Mouse (Mus musculus): ENCODE results near the gene Taldo1.
A peak's percentile ranks its signal among the peaks of the same experiment; 100 is the strongest.

Gene Taldo1

DNA sequence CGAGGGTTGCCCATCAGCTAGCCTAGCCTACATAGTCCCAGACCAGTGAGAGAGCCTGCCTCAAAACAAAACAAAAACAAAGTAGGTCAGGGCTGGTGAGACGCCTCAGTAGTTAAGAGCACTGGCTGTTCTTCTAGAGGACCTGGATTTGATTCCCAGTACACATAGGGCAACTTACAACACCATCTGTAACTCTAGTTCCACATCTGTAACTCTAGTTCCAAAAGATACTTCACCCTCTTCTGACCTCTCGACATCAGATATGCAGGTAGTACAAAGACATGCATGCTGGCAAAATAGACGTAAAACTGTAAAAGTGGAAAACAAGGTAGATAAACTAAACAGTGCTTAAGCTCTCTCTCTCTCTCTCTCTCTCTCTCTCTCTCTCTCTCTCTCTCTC, 31.8 kb downstream of the Taldo1 start:
- no peak for DNase-seq (ENCODE audit: low read depth)

DNA sequence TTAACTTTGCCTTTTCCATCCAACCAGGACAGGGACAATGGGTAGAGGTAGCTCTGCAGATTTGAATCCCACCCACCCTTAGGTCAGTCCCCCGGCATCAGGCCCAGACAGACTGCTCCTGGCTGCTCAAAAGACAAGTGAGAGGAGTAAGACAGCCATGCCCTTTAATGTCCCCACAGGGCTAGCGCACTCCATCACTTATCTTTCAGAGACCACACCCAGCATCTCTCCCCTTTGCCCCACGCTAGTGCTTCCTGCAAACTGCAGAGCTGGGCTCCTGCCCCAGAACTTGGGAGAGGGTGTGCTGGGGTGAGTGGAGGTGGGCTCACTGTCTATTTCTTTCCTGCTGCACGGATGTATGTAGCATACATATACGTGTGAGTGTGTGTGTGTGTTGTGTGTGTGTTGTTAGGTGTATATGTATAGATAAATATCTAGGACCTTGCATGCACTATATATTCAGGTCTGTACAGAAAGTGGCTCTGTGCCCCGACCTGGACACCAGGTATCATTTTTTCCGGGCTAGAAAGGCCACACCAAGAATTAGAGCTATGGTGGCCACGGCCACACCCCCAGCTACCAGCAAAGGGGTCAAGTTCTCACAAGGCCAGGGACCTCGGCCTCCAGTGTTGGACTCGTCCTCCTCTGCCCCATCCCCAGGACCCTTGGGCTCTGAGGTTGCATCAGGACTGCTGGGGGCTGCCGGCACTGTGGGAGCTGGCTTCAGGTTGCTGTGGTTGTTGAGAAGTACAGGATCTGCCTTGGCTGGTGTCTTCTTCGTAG, 35.1 kb downstream of the Taldo1 start:
- no peak for DNase-seq (ENCODE audit: low read depth)

DNA sequence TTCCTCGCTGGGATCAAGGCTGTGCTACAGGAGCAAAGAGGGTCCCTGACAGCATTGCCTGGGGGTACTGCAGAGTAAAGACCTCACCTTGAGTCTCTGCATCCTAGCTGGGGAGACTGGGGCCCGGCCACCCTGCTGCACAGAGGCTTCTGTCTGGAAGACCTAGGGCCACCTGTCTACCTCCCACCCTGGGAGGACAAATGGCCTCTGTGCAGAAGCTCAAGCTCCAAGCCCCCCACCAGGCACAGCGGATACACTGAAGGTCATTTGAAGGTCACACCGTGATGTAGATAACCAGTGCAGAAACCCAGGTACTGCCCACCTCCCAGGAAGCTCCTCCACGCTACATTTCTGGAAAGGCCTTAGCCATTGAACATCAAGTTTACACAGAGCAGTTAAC, 36.7 kb downstream of the Taldo1 start:
- no peak for DNase-seq (ENCODE audit: low read depth)

DNA sequence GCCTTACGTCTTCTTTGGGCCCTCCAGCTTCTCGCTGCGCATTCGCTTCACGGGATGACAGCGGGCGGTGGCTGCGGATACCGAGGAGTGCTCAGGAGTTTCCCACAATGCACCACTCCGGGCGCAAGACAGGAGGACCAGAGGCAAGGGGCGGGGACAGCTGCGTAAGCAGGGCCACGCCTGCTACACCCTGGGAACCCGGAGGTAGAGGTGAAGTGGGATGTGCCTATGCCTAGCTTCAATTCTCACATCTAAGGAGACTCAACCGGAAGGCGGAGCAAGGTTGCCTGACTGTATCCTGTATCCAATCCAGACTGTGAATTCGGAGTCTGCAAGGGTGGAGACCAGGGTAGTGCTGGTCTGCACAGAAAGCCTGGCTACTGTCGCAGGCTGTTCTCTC, 37.3 kb downstream of the Taldo1 start, which contains the start of gene Cend1:
Gene Cend1, minus strand, starts transcription at position 182 of the 400 bp plus-strand sequence.
- DNase-seq (ENCODE audit: low read depth), result no peak

DNA sequence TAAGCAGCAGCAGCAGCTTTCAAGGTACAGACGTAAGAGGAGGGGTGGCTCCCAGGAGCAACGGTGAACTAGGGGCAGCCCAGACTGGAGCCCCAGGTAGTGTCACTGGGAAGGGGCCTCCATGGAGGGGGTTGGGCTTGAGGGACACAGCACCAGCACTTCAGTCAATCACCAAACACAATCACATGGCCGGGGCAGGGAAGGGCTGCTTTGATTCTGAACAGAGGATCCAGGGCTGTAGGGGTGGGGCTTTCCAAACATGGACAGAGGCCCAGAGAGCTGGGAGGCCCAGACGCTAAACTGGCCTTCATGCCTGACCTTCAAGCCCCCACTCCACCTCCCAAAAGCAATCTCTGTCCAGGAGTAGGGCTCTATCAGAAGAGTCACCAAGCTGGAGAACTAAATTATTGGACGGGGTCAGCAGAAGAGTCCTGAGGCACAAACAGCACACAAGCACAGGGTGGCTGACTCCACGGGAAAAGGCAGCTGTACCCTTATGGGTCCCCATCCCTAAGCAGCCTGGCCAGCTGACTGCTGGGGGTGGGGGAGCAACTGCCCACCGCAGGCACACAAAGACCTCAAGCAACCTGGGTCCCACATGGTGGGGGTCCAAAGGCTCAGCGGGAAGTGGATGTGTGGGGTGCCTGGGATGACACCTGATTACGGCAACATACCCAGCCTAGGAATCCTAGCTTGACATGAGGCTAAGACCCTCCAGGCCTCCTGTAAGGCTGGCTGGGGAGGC, 38.0 kb downstream of the Taldo1 start:
- DNase-seq (ENCODE audit: low read depth), result no peak

DNA sequence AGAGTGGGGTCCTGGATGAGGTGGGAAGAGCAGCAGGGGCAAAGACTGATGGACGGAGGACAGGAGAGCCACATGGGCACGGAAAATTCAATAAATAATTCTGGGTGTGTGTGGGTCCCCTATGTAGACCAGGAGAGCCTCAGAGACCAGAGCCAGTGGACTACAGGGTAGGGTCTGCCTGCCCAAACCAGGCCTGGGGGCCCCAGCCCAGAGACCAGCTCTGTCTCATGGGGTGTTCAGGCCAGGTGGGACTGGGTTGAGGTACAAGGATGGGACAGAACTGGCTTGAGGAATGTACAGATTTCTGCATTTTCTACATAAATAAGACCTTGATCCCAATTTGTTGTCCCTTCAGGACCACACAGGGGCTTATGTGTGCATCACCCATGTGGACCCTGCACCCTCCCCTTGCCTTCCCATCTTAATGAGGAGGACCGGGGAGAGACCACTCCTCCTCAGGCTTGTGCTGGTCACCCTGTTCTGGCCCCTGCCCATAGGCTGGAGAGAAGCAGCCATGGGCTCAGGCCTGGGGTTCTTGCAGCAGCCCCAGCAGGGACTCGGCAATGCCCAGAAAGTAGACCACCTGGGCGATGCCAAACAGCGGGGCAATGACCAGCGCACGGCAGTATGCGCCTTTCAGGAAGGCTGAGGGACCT, 38.7 kb downstream of the Taldo1 start:
- no peak for DNase-seq (ENCODE audit: low read depth)

DNA sequence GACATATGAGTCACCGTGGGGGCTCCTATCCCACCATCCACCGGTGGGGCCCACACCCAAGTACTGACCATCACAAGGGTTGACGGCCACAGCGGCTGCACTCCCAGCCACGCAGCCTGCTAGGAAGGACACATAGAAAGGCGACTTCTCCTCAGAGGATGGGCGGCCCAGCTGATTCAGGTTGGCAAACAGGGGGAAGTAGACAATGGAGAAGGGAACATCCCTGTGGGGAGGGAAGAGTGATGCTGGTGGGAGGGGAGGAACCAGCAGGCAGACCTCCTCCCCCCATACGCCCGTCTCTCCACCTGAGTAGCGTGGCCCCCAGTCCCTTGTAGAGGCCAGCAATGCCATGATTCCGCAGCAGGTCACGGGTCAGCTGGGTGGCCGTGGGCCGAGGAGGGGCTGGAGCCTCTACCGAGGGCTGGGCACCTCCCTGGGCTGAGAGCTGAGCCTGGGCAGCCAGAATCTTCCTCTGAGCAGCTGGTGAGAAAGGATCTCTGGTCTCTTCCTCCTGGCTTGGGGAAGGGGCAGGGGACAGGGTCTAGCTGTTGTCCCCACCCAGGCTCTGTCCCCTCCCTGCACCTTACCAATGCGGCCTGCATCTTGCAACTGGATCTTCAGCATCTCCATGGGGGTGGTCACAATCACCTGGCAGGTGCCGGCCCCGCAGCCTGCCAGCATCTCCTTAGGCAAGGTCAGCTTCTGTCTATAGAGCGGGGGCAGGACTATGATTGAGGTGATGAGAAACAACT, 39.6 kb downstream of the Taldo1 start:
- DNase-seq (ENCODE audit: low read depth), result no peak

DNA sequence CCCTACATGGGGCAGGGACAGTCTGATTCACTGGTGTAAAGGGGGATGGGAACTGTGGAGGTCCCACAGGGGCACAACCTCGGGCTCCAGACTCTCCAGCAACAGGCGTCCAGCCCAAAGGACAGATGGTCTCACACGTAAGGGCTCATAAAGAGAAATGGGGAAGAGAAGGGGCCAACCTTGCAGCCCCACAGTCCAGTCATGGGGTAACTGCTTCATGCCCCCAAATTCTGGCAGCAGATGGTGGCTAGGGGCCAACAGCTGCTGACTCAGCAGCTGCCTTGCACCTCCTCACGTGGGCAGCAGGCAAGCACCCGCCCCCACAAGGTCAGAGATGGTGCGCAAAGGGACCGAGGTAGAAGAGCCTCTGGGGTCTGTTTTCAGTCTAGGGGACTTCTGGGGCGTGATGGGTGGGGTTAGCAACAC, 40.2 kb downstream of the Taldo1 start:
- peak; percentile 69 for DNase-seq (ENCODE audit: low read depth)

DNA sequence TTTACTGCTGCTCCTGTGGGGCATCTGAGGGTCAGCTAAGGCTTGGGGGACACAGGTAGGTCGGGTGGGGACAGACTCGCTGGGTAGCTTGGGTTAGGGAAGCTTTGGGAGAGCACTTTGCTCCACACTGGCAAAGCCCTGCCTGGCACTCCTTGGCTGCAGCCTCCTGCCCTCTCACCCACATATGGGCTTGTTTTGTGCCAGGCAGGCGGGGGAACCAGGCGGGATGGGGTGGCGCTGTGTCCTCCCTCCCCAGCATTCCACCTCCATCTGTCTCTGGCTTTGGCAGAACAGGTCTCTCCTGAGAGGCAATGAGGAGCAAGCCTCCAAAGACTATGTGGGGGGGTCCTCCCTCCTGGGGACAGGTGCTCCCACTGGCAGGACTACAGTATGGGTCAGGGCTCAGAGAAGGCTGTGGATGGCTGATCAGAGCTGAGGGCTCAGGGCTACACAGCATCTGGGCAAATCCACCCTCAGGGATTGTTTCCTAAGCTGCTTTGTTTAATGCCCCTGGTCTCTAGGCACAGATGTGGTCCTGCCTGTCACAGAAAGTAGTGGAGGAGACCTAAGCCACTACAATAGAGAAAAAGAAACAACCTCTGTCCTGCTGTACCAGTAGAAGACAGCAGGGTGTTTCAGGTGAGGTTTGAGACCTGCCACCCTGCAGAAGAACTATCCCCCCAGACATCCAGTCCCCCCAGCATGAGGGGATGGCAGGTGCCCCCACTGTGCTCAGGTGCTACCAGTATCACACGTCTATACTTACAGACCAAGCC, 40.9 kb downstream of the Taldo1 start:
- no peak for DNase-seq (ENCODE audit: low read depth)

DNA sequence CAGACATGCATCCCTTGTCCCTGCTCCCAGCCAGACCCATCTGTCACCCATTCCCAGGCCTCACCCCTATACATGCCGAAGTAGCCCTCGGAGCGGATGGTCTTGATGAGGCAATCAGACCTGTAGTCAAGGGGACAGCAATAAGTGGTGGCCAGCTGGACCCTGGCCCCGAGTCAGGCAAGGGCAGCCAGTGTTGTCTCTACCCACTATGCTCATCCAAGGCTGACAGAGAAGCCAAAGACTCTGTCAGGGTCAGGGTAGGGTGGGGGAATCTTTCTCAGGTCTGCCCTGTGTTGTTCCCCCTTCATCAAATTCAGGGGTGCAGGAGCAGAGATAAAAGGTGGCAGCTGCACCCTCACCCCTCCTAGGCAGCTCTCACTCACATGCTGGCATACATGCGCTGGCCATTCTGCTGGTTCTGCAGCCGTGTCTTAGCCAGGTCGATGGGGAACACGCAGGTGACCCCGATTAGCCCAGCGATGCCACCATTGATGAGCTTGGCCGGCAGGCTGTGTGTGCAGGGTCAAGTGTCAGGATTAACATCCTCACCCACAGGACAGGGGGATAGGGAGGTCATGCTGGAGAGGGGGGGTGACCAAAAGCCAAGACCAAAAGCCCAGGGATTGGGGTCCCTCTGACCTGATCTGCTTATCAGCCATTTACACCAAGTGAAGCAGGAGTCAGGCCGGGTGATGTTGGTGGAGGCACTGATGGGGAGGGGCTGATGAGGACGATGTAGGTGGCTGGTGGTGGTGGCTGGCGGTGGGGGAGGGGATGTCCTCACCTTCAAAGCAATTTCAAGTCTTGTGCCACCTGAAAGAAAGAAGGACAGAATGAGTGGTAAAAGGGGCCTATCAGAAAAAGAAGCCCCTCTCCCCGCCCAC, 41.8 kb downstream of the Taldo1 start:
- no peak for DNase-seq (ENCODE audit: low read depth)

DNA sequence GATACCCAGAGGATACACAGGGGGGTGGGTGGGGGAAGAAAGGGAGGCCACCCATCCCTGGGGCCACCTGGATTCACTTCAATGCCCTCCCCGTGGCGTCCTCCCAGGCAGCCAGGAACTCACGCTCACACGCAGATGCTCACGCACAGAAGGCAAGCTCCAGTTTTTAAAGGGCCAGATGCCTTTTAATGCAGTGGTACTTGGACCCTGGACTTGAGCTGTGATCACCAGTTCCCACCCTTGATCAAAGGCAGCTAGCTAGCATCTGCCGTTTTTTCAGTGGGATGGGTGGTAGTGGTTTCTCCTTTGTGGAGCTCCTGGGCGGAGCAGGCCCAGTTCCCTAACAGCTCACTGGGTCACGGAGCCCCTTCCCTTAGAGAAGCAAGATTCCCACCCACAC, 42.5 kb downstream of the Taldo1 start:
- DNase-seq (ENCODE audit: low read depth), result no peak

DNA sequence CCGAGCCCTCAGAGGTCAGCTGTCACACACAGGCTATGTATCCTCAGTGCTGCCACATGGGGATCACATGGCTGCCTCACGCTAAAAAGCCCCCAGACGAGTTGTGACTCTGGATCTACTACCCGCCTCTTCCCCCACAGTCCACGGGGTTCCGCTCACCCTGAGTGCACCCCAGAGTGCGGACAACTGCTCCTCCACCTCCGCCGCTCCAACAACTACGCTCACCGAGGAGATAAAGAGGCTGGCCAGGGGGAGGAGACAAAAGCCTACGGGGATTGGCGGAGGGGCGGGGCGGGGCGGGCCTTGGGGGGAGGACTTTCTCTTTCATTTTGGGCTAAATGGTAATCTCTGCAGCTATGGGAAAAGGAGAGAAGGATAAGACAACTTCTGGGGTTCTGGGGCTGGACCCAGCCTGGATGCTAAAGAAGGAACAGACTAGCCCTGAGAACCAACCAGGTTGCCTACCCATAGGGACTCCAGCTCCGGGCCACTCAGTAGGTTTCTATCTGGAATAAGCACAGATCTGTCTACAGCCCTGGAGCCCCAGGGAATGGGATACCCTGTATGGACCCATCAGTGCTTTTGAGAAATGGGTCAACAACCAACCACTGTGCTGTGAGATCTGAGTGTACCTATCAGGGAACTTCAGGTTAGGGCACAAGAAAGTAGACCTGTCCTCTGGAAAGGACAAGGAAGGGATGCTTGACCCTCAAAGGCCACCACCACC, 43.3 kb downstream of the Taldo1 start:
- DNase-seq (ENCODE audit: low read depth), result peak; percentile 76

DNA sequence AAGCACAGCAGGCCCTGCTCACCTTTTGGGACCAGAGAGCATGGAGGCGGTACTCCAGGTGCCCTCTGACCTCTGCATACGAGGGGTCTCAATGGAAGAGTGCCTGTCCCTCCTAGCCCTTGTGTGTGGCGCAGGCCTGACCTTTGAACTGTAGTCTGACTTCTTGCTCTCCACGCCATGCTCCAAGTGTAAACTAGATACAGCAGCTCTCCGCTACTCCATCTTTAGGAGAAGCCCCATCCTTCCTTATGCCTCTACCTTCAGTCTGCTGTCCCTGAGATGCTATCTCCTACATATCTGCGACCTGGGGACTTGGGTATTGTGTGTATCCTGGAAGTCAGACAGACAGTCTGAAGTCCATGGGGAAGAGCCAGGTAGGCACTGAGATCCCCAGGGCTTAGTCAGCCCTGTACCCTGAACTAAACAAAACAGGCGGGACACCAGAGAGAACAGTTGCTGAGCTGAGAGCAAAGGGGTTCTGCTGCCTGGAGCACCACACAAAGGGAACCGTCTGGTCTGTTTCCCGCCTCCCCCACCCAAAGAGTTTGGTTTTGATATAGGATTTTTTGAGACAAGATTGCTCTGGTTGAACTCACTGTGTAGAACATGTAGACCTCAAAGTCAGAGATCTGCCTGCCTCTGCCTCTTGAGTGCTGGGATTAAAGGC, 44.0 kb downstream of the Taldo1 start:
- DNase-seq (ENCODE audit: low read depth), result no peak

DNA sequence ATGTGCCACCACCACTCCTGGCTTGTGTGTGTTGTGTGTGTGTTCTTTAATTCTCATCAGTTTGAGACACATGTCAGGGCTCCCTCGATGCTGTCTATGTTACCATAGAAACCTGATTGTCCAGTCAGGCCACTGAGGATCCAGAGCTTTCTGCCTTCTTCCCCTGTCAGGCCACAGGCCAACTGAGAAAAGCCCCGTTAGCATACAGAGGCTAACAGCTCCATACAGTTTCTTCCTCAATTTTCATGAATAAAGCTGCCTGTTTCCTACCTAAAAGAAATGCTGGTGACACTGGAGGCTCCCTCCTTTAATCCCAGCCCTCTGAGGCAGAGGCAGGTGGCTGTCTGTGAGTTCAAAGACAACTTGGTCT, 44.5 kb downstream of the Taldo1 start:
- DNase-seq (ENCODE audit: low read depth), result no peak

DNA sequence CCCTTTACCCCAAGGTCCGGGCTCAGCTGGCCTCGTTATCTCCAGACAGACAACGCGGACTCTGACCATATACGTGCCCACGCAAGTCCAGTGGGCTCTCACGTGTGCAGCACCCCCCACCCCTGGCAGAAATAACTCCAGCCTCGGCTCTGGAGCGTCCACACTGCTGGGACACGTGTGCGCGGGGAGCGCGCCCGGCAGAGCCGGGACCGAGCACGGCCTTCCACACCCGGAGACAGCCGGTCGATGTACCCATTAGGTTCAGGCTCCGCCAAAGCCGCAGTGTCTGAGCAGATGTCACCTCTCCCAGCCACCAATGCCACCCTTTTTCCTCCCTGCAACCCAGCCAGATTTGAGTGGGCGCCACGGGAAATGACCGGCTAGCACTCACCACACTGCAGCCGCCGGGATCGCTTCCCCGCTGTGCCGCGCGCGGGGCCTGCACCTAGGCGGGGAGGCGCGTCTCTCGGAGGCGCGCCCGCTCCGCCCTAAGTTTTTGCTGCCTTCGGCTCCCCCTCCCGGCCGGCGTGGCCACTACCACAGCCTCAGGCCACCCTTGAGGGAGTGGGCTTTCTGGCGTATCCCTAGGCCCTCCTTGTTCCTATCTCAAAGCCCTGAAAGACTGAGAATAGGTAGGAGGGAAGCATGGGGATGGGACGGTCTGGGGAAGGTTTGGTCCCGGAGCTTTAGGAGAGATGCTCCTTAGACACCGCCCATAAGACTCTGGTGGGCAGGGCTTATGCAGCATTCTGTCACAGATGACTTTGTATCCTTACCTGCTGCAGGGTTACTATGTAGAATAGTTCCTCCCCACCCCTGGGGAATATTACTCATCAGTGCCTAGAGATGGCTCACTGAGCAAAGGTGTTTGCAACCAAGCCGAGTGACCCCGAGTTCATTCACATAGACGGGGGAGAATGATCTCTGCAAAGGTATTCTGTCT, 45.5 kb downstream of the Taldo1 start, which contains the start of gene Slc25a22:
Gene Slc25a22, minus strand, starts transcription at position 715 of the 943 bp plus-strand sequence.
- peak; percentile 86 for DNase-seq (ENCODE audit: low read depth)

DNA sequence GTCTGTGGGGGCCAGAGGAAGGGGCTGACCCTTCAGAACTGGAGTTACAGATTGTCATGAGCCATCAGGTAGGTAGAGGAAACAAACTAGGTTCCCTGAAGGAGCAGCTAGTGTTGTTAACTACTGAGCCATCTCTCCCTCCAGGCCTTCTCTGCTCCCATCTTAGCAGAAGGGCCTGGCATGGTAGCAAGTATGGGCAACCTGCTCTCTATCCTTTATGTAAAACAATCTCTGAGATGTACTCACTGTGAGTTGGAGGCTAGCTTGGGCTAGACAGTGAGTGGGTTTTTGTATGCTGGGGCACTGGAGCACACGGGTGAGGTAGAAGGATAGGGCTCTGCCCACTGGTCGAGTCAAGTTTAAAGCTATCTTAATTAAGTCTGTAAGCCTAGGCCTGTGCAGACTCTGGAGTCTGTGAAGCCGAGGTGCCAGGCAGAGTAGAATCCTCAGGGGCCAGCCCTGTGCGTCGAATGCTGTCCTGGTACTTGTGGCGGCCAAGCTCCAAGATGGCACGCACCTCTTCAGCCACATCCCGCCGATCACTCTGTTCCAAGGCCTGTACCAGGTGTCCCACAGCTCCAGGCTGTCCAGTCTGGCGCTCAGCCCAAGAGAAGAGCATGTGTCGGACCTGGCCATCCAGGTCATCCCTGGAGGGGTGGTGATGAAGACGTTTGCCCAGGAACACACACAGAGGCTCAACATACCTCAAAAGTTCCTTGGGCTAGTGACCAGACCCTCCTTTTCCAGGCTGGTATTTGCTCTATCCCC, 46.4 kb downstream of the Taldo1 start:
- DNase-seq (ENCODE audit: low read depth), result no peak

DNA sequence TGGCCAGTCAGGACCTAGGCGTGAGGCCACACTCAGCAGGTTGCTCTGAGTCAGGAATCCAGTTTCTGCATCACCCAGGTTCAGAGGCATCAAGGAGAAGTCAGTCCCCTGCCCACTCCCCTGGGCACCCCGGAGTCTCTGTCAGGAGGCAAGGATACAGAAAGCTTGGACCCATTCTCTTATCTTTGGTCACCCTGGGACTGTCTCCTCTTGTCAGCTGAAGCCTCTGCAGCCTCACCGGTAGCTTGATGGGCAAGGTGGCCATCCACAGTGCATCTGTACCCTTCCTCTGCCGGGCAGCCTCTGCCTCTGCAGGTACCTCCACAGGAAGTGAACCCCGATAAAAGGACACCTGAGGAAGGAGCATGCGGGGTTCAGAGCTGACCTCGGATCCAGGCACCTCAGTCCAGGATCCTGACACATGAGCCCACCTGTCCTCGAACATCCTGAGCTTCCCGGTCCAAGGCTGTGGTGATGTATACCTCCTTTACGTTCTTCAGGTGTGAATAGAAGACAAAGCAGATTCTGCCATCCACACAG, 47.2 kb downstream of the Taldo1 start:
- DNase-seq (ENCODE audit: low read depth), result no peak

All from NIH3T3 (cell line).